14 mouse cellular contexts compared by ENCODE assay signal in the genomic region with DNA sequence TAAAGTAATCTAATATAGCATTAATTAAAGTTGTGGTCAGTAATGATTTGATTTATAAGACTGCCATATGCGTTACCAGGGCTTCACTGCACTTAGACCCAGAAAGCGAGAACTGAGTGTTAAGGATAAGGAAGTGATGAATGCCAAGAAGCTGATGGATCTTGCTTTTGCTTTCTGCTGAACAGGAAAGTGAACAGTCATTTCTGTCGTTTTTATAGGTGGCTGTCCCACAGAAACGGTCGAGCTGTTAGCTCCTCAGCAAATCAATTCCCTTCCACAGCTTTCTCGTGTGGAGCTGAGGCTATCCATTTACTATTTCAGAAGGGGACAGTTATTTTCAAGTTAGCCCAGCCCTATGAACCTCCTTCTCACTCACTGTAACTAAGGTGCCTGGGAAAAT. TPM values are rescaled to one million over a fixed set of nuclear protein-coding genes. Genes with fewer than 3 reads are reported as not detected.
"Had no signal": no experiment of that assay in that cellular context is flagged by ENCODE, and none has a peak within 500 bp of the region (broad histone marks: within the 10 kb centered on the region; RNA-seq: fewer than 3 reads in every experiment).

No protein-coding gene starts in this region.

- H3K9me3 ChIP-seq: limb, embryonic 13.5 days; midbrain, embryonic 13.5 days; neural tube, embryonic 15.5 days had no signal

- H3K4me1 ChIP-seq: limb, embryonic 13.5 days; midbrain, embryonic 13.5 days; neural tube, embryonic 15.5 days had no signal

- H3K4me3 ChIP-seq: limb, embryonic 13.5 days; midbrain, embryonic 13.5 days; neural tube, embryonic 15.5 days had no signal

- H3K4me2 ChIP-seq: limb, embryonic 13.5 days; midbrain, embryonic 13.5 days; neural tube, embryonic 15.5 days had no signal

- H3K9ac ChIP-seq: limb, embryonic 13.5 days; midbrain, embryonic 13.5 days; neural tube, embryonic 15.5 days had no signal

- H3K27me3 ChIP-seq: limb, embryonic 13.5 days; midbrain, embryonic 13.5 days; neural tube, embryonic 15.5 days had no signal

- ATAC-seq: hindbrain, postnatal 0 days; midbrain, embryonic 13.5 days had no signal

- H3K27ac ChIP-seq: hindbrain, postnatal 0 days; limb, embryonic 13.5 days; midbrain, embryonic 13.5 days; neural tube, embryonic 15.5 days; stomach, postnatal 0 days had no signal

- DNase-seq: kidney, adult 11 months; kidney, adult 9 months; kidney, postnatal 14 days; left cerebral cortex, postnatal 4 days; thymus, postnatal 4 days had no signal

- H3K36me3 ChIP-seq: limb, embryonic 13.5 days; midbrain, embryonic 13.5 days; neural tube, embryonic 15.5 days had no signal

RNA-seq across cellular contexts. Expression of a gene that starts 0.3 kb away (rescaled TPM):
- total RNA-seq: megakaryocyte progenitor cell, adult 5-6 weeks; midbrain, postnatal 0 days had no signal
- polyA plus RNA-seq: neural tube, embryonic 11.5 days had no signal

RNA-seq across cellular contexts. Expression of a gene that starts 40.4 kb away (rescaled TPM):
- total RNA-seq: hindbrain, postnatal 0 days; left cerebral cortex, postnatal 10 days had no signal
- polyA plus RNA-seq: neural tube, embryonic 11.5 days had no signal
